Mouse (Mus musculus) right cerebral cortex, postnatal 36 days (tissue): ENCODE measurements around the gene Vmn1r59.
"Not testable (repeated sequence)": the region's sequence is repeated elsewhere in the genome, so short reads cannot be mapped to it uniquely, and the experiment has no call there.

Experiments
- DNase-seq, 2 experiments: peaks; one replicate each; pipeline ENCODE4 v3.0.0; 2022; ENCODE audit warnings: low spot score in 2 of 2, mixed read lengths in 1 of 2

The Vmn1r59 gene

GRCm38 (mm10) chr7:5456674-5457073 lies at the start of gene Vmn1r59:
Gene Vmn1r59 (minus strand): TSS chr7:5456774.
- DNase-seq: no peak

GRCm38 (mm10) chr7:5493856-5494255 lies 37.3 kb upstream of the Vmn1r59 start, which contains the start of gene Vmn2r28:
Gene Vmn2r28 (minus strand): TSS chr7:5493956.
- not testable (repeated sequence) for DNase-seq

- not testable (repeated sequence) for DNase-seq
Measured at GRCm38 (mm10) chr7:5454011-5454410, 2.6 kb downstream of the Vmn1r59 start.

GRCm38 (mm10) chr7:5448627-5449026 lies 7.9 kb downstream of the Vmn1r59 start:
- DNase-seq: no peak

- not testable (repeated sequence) for DNase-seq
Measured at GRCm38 (mm10) chr7:5413296-5413695, 43.3 kb downstream of the Vmn1r59 start, which contains the start of gene Vmn1r58. Gene Vmn1r58 (minus strand): TSS chr7:5413396.

GRCm38 (mm10) chr7:5406201-5406600 lies 50.4 kb downstream of the Vmn1r59 start:
- DNase-seq: no peak
